Mouse (Mus musculus) liver, embryonic 14.5 days (tissue): Measurements from ENCODE around the gene Kcnj6. TPM values are rescaled to one million over a fixed set of nuclear protein-coding genes. Genes with fewer than 3 reads are reported as not detected.

Experiments
- ATAC-seq: fragments of 200-750 bp; cut with Nextera tagmentation; 2 replicates; pipeline ENCODE4 v1.8.0; 2017; ENCODE audit warnings: moderate number of reproducible peaks, mild to moderate bottlenecking, moderate library complexity; ENCODE audit not compliant: insufficient read depth
- DNase-seq, 3 experiments: peaks; one replicate each; pipeline ENCODE4 v3.0.0-alpha.2; 2012 to 2013; ENCODE audit warnings: low read depth in 3 of 3, low spot score in 3 of 3
- H3K27ac ChIP-seq: fragments of 300-500 bp; sonication (generic); 2 replicates; pipeline ENCODE4 v1.5.1; 2014; ENCODE audit warnings: moderate library complexity, mild to moderate bottlenecking, control low read depth, inconsistent platforms
- H3K27me3 ChIP-seq: fragments of 300-500 bp; sonication (generic); 2 replicates; pipeline ENCODE4 v1.6.1; 2014; ENCODE audit warnings: mild to moderate bottlenecking, low read length, moderate library complexity; ENCODE audit not compliant: control insufficient read depth, insufficient read depth
- H3K36me3 ChIP-seq: fragments of 300-500 bp; sonication (generic); replicated peaks from 2 replicates; pipeline ENCODE4 v1.6.1; 2014; ENCODE audit warnings: low read depth; ENCODE audit not compliant: control insufficient read depth, insufficient read depth
- H3K4me1 ChIP-seq, 2 experiments: fragments of 200-500 bp in 1 of 2; fragments of 300-500 bp in 1 of 2; sonication (generic) in 1 of 2; replicated peaks; 2 replicates each; pipeline ENCODE4 v1.6.1; 2012 to 2014; ENCODE audit warnings: antibody characterized with exemption in 1 of 2, inconsistent platforms in 1 of 2, low read length in 1 of 2; ENCODE audit not compliant: control insufficient read depth in 2 of 2, insufficient read depth in 2 of 2
- H3K4me2 ChIP-seq: fragments of 300-500 bp; sonication (generic); 2 replicates; pipeline ENCODE4 v1.6.1; 2014; ENCODE audit warnings: low read depth, mild to moderate bottlenecking, control low read depth, moderate library complexity
- H3K4me3 ChIP-seq, 2 experiments: fragments of 200-500 bp in 1 of 2; fragments of 300-500 bp in 1 of 2; sonication (generic) in 1 of 2; 2 replicates each; pipeline ENCODE4 v1.5.1; 2012 to 2014; ENCODE audit warnings: low read depth in 2 of 2, low read length in 2 of 2, mild to moderate bottlenecking in 2 of 2, control low read depth in 1 of 2, inconsistent platforms in 1 of 2, moderate library complexity in 1 of 2; ENCODE audit not compliant: insufficient read depth in 1 of 2
- H3K9ac ChIP-seq: fragments of 300-500 bp; sonication (generic); replicated peaks from 2 replicates; pipeline ENCODE4 v1.6.1; 2014; ENCODE audit warnings: mild to moderate bottlenecking, control low read depth, moderate library complexity
- H3K9me3 ChIP-seq: fragments of 300-500 bp; sonication (generic); 2 replicates; pipeline ENCODE4 v1.6.1; 2016; ENCODE audit warnings: low read length, mixed read lengths; ENCODE audit not compliant: control insufficient read depth
- CTCF ChIP-seq: IDR thresholded peaks from 2 replicates; pipeline ENCODE4 v1.5.1; 2016; ENCODE audit warnings: antibody characterized with exemption, low read depth, control low read depth
- EP300 ChIP-seq: IDR thresholded peaks from 2 replicates; pipeline ENCODE4 v1.6.1; 2016; ENCODE audit warnings: antibody characterized with exemption, low read depth
- WGBS: fragments of 180-500 bp; shearing (Covaris S2); extraction: QIAGEN DNeasy Blood & Tissue Kit; methylation state at CpG from one replicate; pipeline ENCODE4 v1.1.7; 2014; ENCODE audit not compliant: insufficient replicate concordance; 5-methylcytosine and 5-hydroxymethylcytosine counted together
- polyA plus RNA-seq, 2 experiments: library from polyadenylated mRNA; depleted of rRNA in 1 of 2; stranded (reverse) in 1 of 2; unstranded in 1 of 2; fragments of >200 nt; fragmentation: Nextera tagmentation in 1 of 2; extraction: Ambion mirVana in 1 of 2; gene quantifications; 2 replicates each; pipeline versions ENCODE4 v1.2.1 to v1.2.3; 2012 to 2014

Kcnj6 gene
- polyA plus RNA-seq, 2 experiments, result not detected

- Histone ChIP-seq H3K36me3 (no peaks in the 10 kb centered on the region), H3K4me1 (no peaks in the 10 kb centered on the region), H3K27ac (no peak overlapping the region), H3K4me2 (no peak overlapping the region), H3K4me3 (no peak overlapping the region), H3K9me3 (no peaks in the 10 kb centered on the region), H3K27me3 (no peaks in the 10 kb centered on the region), H3K9ac (no peak overlapping the region)
- no peak for DNase-seq
- no peak for ATAC-seq
- TF ChIP-seq CTCF, result no peak
- TF ChIP-seq EP300, result no peak
- 50% methylated on average over 8 of the region's 8 CpGs for WGBS
Observed at GRCm38 (mm10) chr16:94765129-94765528, 232.4 kb downstream of the Kcnj6 start.

GRCm38 (mm10) chr16:94760732-94761131, 236.8 kb downstream of the Kcnj6 start:
- Histone ChIP-seq H3K4me2 (no peak overlapping the region), H3K27ac (no peak overlapping the region), H3K36me3 (no peaks in the 10 kb centered on the region), H3K9me3 (no peaks in the 10 kb centered on the region), H3K27me3 (no peaks in the 10 kb centered on the region), H3K4me3 (no peak overlapping the region), H3K4me1 (no peaks in the 10 kb centered on the region), H3K9ac (no peak overlapping the region)
- TF ChIP-seq CTCF, result no peak
- TF ChIP-seq EP300, result no peak
- DNase-seq (peak; percentile 7 to 11 (median 10)), ATAC-seq (peak; percentile 76; the same call in 1 of the 2 replicates)
- 35% methylated on average over 7 of the region's 11 CpGs for WGBS

- no peak for DNase-seq
- H3K9me3 ChIP-seq, result no peaks in the 10 kb centered on the region
- no peak overlapping the region for H3K4me2 ChIP-seq
- TF ChIP-seq EP300, result no peak
- TF ChIP-seq CTCF, result no peak
- no peak overlapping the region for H3K27ac ChIP-seq
- no peaks in the 10 kb centered on the region for H3K36me3 ChIP-seq
- H3K4me3 ChIP-seq, result no peak overlapping the region
- ATAC-seq, result no peak
- H3K27me3 ChIP-seq, result no peaks in the 10 kb centered on the region
- no peak overlapping the region for H3K9ac ChIP-seq
- no peaks in the 10 kb centered on the region for H3K4me1 ChIP-seq
- WGBS, result 71% methylated on average over 5 of the region's 5 CpGs
Observed at GRCm38 (mm10) chr16:94759761-94760160, 237.7 kb downstream of the Kcnj6 start.

- no peak overlapping the region for H3K27ac ChIP-seq
- no peak for ATAC-seq
- H3K4me2 ChIP-seq, result no peak overlapping the region
- no peak for DNase-seq
- no peak overlapping the region for H3K4me3 ChIP-seq
- H3K27me3 ChIP-seq, result no peaks in the 10 kb centered on the region
- WGBS, result 36% methylated on average over 3 of the region's 3 CpGs
- no peaks in the 10 kb centered on the region for H3K4me1 ChIP-seq
- no peak for TF ChIP-seq CTCF
- no peak for TF ChIP-seq EP300
- no peaks in the 10 kb centered on the region for H3K9me3 ChIP-seq
- H3K36me3 ChIP-seq, result no peaks in the 10 kb centered on the region
- no peak overlapping the region for H3K9ac ChIP-seq
Observed at GRCm38 (mm10) chr16:94758606-94759005, 238.9 kb downstream of the Kcnj6 start.

GRCm38 (mm10) chr16:94756352-94756751, 241.1 kb downstream of the Kcnj6 start:
- Histone ChIP-seq H3K36me3 (no peaks in the 10 kb centered on the region), H3K27ac (no peak overlapping the region), H3K4me1 (no peaks in the 10 kb centered on the region), H3K4me3 (no peak overlapping the region), H3K9me3 (no peaks in the 10 kb centered on the region), H3K4me2 (no peak overlapping the region), H3K27me3 (no peaks in the 10 kb centered on the region), H3K9ac (no peak overlapping the region)
- no peak for TF ChIP-seq EP300
- no peak for TF ChIP-seq CTCF
- 46% methylated on average over 6 of the region's 6 CpGs for WGBS
- DNase-seq (no peak), ATAC-seq (no peak)
